Comparison of ENCODE assay signal across 20 mouse cellular contexts in the genomic region with DNA sequence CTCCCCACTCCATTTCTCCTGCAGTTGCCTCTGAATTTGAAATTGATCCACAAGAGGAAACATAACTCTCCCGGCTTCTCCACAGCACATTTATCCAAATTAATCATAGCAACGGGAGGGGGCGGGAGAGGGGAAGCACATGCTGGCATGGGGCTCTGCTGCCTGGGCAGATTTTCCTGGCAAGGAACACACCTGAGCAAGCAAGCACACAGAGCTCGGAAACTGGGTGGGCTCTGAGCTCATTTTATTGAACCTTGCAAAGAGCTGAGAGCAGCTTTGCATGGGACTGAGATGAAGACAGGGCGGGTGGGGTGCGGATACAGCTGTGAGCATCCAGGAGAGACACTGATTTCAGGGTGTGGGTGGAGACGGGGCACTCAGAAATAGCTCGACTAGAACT.
DNase-seq lines count a peak whose midpoint lies in the region; ATAC-seq lines count a peak whose summit lies in the region.
"Had no signal": no experiment of that assay in that cellular context is flagged by ENCODE, and none has a peak within 500 bp of the region (broad histone marks: within the 10 kb centered on the region; RNA-seq: fewer than 3 reads in every experiment).

No protein-coding gene starts in this region.

- peaks cover 4% of the 10 kb centered on the region; the same call in 1 of the 2 replicates for H3K4me1 ChIP-seq in embryonic facial prominence, embryonic 14.5 days (ENCODE audit: control insufficient read depth, insufficient read depth, low read length)
- peaks cover 11% of the 10 kb centered on the region for H3K4me1 ChIP-seq in embryonic facial prominence, embryonic 10.5 days
- H3K4me1 ChIP-seq in neural tube, embryonic 15.5 days = peaks cover 23% of the 10 kb centered on the region

- H3K9me3 ChIP-seq in embryonic facial prominence, embryonic 14.5 days (ENCODE audit: control insufficient read depth, low read length) = no peaks in the 10 kb centered on the region
- H3K9me3 ChIP-seq in embryonic facial prominence, embryonic 10.5 days = no peaks in the 10 kb centered on the region
- H3K9me3 ChIP-seq in neural tube, embryonic 15.5 days (replicated peaks) = no peaks in the 10 kb centered on the region
- H3K9me3 ChIP-seq: limb, embryonic 12.5 days; midbrain, embryonic 12.5 days had no signal

- no peak overlapping the region for H3K4me2 ChIP-seq in embryonic facial prominence, embryonic 14.5 days (ENCODE audit: low read depth, low read length)
- H3K4me2 ChIP-seq in neural tube, embryonic 15.5 days = no peak overlapping the region
- H3K4me2 ChIP-seq: limb, embryonic 12.5 days; midbrain, embryonic 12.5 days had no signal

- H3K9ac ChIP-seq in embryonic facial prominence, embryonic 14.5 days (ENCODE audit: low read depth, low read length) = no peak overlapping the region
- no peak overlapping the region for H3K9ac ChIP-seq in neural tube, embryonic 15.5 days (replicated peaks)
- H3K9ac ChIP-seq: limb, embryonic 12.5 days; liver, postnatal 0 days; midbrain, embryonic 12.5 days had no signal

- no peaks in the 10 kb centered on the region for H3K27me3 ChIP-seq in embryonic facial prominence, embryonic 14.5 days (replicated peaks; ENCODE audit: control insufficient read depth, insufficient read depth, low read length)
- no peaks in the 10 kb centered on the region for H3K27me3 ChIP-seq in embryonic facial prominence, embryonic 10.5 days (replicated peaks; ENCODE audit: low read depth, poor library complexity, severe bottlenecking)
- no peaks in the 10 kb centered on the region for H3K27me3 ChIP-seq in neural tube, embryonic 15.5 days (replicated peaks)
- H3K27me3 ChIP-seq: CH12.LX; limb, embryonic 12.5 days; midbrain, embryonic 12.5 days had no signal

- no peaks in the 10 kb centered on the region for H3K36me3 ChIP-seq in embryonic facial prominence, embryonic 14.5 days (ENCODE audit: control insufficient read depth, insufficient read depth, low read length)
- H3K36me3 ChIP-seq in embryonic facial prominence, embryonic 10.5 days (replicated peaks) = no peaks in the 10 kb centered on the region
- H3K36me3 ChIP-seq in neural tube, embryonic 15.5 days = no peaks in the 10 kb centered on the region
- H3K36me3 ChIP-seq: limb, embryonic 12.5 days; midbrain, embryonic 12.5 days had no signal

- peak; percentile 44; the same call in 1 of the 2 replicates for ATAC-seq in embryonic facial prominence, embryonic 14.5 days (ENCODE audit: low read depth)
- no peak for ATAC-seq in neural tube, embryonic 15.5 days (ENCODE audit: low FRiP score)
- ATAC-seq: intestine, postnatal 0 days; liver, postnatal 0 days had no signal

- WGBS in embryonic facial prominence, embryonic 14.5 days = 62% methylated on average over 8 of the region's 8 CpGs
- 84% methylated on average over 8 of the region's 8 CpGs for WGBS in embryonic facial prominence, embryonic 10.5 days
- 73% methylated on average over 8 of the region's 8 CpGs for WGBS in neural tube, embryonic 15.5 days

- peak; percentile 52 for DNase-seq in embryonic facial prominence, embryonic 14.5 days (ENCODE audit: low spot score)
- DNase-seq in embryonic facial prominence, embryonic 10.5 days (ENCODE audit: low spot score) = no peak
- DNase-seq in layer of hippocampus, adult 18-20 months (ENCODE audit: low spot score in 2 of 2) = peak; percentile 51 to 70
- DNase-seq in layer of hippocampus, adult 9-10 months (ENCODE audit: low spot score) = no peak
- DNase-seq in neural tube, embryonic 10.5 days (ENCODE audit: extremely low spot score, low spot score) = no peak
- DNase-seq in telencephalon, adult 2 months (ENCODE audit: low read depth, low spot score) = peak; percentile 59
- DNase-seq in adipocyte (ENCODE audit: low spot score) = no peak
- DNase-seq: adrenal gland, postnatal 14 days; cerebellum, adult 8-10 months; heart, adult 11 months; kidney, postnatal 10 days; liver, postnatal 0 days; lung, postnatal 36 days; thymus, postnatal 36 days had no signal

- H3K4me3 ChIP-seq in embryonic facial prominence, embryonic 14.5 days (ENCODE audit: low read depth, low read length) = no peak overlapping the region
- no peak overlapping the region for H3K4me3 ChIP-seq in embryonic facial prominence, embryonic 10.5 days
- H3K4me3 ChIP-seq in neural tube, embryonic 15.5 days (replicated peaks) = no peak overlapping the region
- H3K4me3 ChIP-seq: erythroblast, embryonic 14.5 days; limb, embryonic 12.5 days; midbrain, embryonic 12.5 days had no signal

- no peak overlapping the region for H3K27ac ChIP-seq in embryonic facial prominence, embryonic 14.5 days (replicated peaks; ENCODE audit: low read depth, low read length)
- no peak overlapping the region for H3K27ac ChIP-seq in embryonic facial prominence, embryonic 10.5 days (replicated peaks)
- 0 out of 2 replicates have a peak overlapping the region, but pooled peaks have one; percentile 28 for H3K27ac ChIP-seq in neural tube, embryonic 15.5 days (replicated peaks)
- H3K27ac ChIP-seq: limb, embryonic 12.5 days; midbrain, embryonic 12.5 days had no signal

Comparison
In these comparisons a context has a peak if more than half of its experiments do, and no peak if none do; other contexts are left out.
1. DNase-seq: peak in embryonic facial prominence, embryonic 14.5 days (single experiment), layer of hippocampus, adult 18-20 months (2 of 2) and telencephalon, adult 2 months (single experiment); none in embryonic facial prominence, embryonic 10.5 days (single experiment), layer of hippocampus, adult 9-10 months (single experiment), neural tube, embryonic 10.5 days (single experiment) and adipocyte (single experiment).